Mouse (Mus musculus): ENCODE measurements around the gene Atg5. TPM values are rescaled to one million over a fixed set of nuclear protein-coding genes. Genes with fewer than 3 reads are reported as not detected.

Atg5 gene
- 98.0 TPM for polyA plus RNA-seq (2014; fragmentation: Illumina TruSeq; extraction: RNeasy Lipid Tissue Mini Kit (QIAGEN cat#74804))

DNA sequence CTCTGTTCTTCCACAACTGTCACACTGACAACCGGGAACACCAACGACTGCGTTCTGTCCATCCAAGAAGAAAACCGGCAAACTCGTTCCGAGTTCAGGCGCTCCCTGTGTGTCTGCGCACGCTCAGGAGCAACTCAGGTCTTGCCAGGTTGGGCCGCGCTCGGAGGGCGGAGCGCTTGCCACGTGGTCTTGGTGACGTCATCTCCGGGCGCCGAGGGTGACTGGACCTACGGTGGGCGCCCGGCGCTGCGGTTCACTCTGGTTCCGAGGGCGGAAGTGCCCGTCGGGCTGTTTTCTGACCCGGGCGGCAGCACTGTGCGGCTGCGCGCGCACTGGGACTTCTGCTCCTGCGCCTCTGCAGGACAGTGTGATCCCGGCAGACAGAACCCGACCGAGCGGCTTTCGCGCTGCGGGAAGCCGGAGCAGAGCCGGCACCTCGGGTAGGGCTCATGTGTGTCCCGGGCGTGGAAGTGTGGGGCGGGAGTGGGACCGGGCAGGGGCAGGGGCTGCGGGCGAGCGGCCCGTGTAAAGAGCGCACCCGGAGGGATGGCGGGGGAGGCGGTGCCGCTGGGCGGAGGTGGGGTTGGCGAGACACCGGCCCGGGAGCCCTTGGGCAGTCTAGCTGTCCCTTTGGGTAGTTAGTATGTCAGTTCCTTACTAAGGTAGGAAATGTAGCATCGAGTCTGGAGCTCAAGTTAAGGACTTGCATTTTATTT is at the start of gene Atg5:
Atg5 (plus strand) TSS at position 214 of the 716 bp plus-strand sequence.

Other genes starting within 250 kb of the Atg5 start
- gene Crybg1, start 119.5 kb upstream of the Atg5 start, polyA plus RNA-seq (2014; fragmentation: Illumina TruSeq; extraction: RNeasy Lipid Tissue Mini Kit (QIAGEN cat#74804)): 2.4 TPM